Mouse (Mus musculus) heart, embryonic 15.5 days (tissue): ENCODE measurements around the gene Olfr198. TPM values are rescaled to one million over a fixed set of nuclear protein-coding genes. Genes with fewer than 3 reads are reported as not detected.
"Not testable (repeated sequence)": the region's sequence is repeated elsewhere in the genome, so short reads cannot be mapped to it uniquely, and the experiment has no call there.

Experiments used
- ATAC-seq: fragments of 200-750 bp; cut with Nextera tagmentation; replicated peaks from 2 replicates; pipeline ENCODE4 v1.8.0; 2017; ENCODE audit warnings: low read depth, moderate TSS enrichment; ENCODE audit not compliant: insufficient number of reproducible peaks, insufficient read depth, low FRiP score
- H3K27ac ChIP-seq: fragments of 300-500 bp; sonication (generic); 2 replicates; pipeline ENCODE4 v1.5.1; 2015; ENCODE audit warnings: mild to moderate bottlenecking, inconsistent platforms
- H3K27me3 ChIP-seq: fragments of 300-500 bp; sonication (generic); 2 replicates; pipeline ENCODE4 v1.6.1; 2015; ENCODE audit warnings: inconsistent platforms
- H3K36me3 ChIP-seq: fragments of 300-500 bp; sonication (generic); 2 replicates; pipeline ENCODE4 v1.6.1; 2015; ENCODE audit warnings: mild to moderate bottlenecking, inconsistent platforms
- H3K4me1 ChIP-seq: fragments of 300-500 bp; sonication (generic); replicated peaks from 2 replicates; pipeline ENCODE4 v1.6.1; 2015; ENCODE audit warnings: inconsistent platforms
- H3K4me2 ChIP-seq: fragments of 300-500 bp; sonication (generic); 2 replicates; pipeline ENCODE4 v1.6.1; 2015; ENCODE audit warnings: inconsistent platforms, mild to moderate bottlenecking, moderate library complexity
- H3K4me3 ChIP-seq: fragments of 300-500 bp; sonication (generic); 2 replicates; pipeline ENCODE4 v1.5.1; 2015; ENCODE audit warnings: mild to moderate bottlenecking, inconsistent platforms
- H3K9ac ChIP-seq: fragments of 300-500 bp; sonication (generic); 2 replicates; pipeline ENCODE4 v1.6.1; 2015; ENCODE audit warnings: mild to moderate bottlenecking, inconsistent platforms
- H3K9me3 ChIP-seq: fragments of 300-500 bp; sonication (generic); replicated peaks from 2 replicates; pipeline ENCODE4 v1.6.1; 2016; ENCODE audit warnings: inconsistent platforms
- WGBS: fragments of 180-500 bp; shearing (Covaris S2); methylation state at CpG from one replicate; pipeline ENCODE4 v1.1.7; 2015; ENCODE audit warnings: mixed read lengths; 5-methylcytosine and 5-hydroxymethylcytosine counted together
- polyA plus RNA-seq: library from polyadenylated mRNA; unstranded; fragments of >200 nt; fragmentation: Nextera tagmentation; extraction: Ambion mirVana; gene quantifications from 2 replicates; pipeline ENCODE4 v1.2.1, GENCODE M21; 2015

Olfr198 gene
- polyA plus RNA-seq, result not detected in 2 replicates

- not testable (repeated sequence) for H3K4me2 ChIP-seq
Observed at GRCm38 (mm10) chr16:59203433-59203832, at the start of gene Olfr198. Olfr198 (minus strand) TSS chr16:59203533.

GRCm38 (mm10) chr16:59249684-59250083 lies 46.4 kb upstream of the Olfr198 start:
- H3K27ac ChIP-seq, result no peak overlapping the region
- no peak for ATAC-seq
- H3K27me3 ChIP-seq, result no peaks in the 10 kb centered on the region
- no peaks in the 10 kb centered on the region for H3K9me3 ChIP-seq
- WGBS, result 79% methylated on average over 17 of the region's 17 CpGs
- no peak overlapping the region for H3K4me2 ChIP-seq
- H3K4me3 ChIP-seq, result no peak overlapping the region
- H3K4me1 ChIP-seq, result no peaks in the 10 kb centered on the region
- no peak overlapping the region for H3K9ac ChIP-seq
- H3K36me3 ChIP-seq, result no peaks in the 10 kb centered on the region

More at GRCm38 (mm10) chr16:59203433-59203832, at the start of gene Olfr198:
- 39% methylated on average over 1 of the region's 1 CpGs for WGBS
- not testable (repeated sequence) for H3K36me3 ChIP-seq, H3K27me3 ChIP-seq, H3K4me3 ChIP-seq, ATAC-seq, H3K4me1 ChIP-seq, H3K27ac ChIP-seq, H3K9ac ChIP-seq, H3K9me3 ChIP-seq

GRCm38 (mm10) chr16:59219667-59220066 lies 16.3 kb upstream of the Olfr198 start, which contains the start of gene Olfr199:
Olfr199 (minus strand) TSS chr16:59219767.
- not testable (repeated sequence) for ATAC-seq, H3K27me3 ChIP-seq, H3K4me2 ChIP-seq, H3K36me3 ChIP-seq, H3K27ac ChIP-seq, H3K9me3 ChIP-seq, H3K4me1 ChIP-seq, H3K9ac ChIP-seq, H3K4me3 ChIP-seq
- WGBS, result 80% methylated on average over 1 of the region's 1 CpGs

- not testable (repeated sequence) for H3K27me3 ChIP-seq, H3K9ac ChIP-seq, H3K4me3 ChIP-seq, ATAC-seq, H3K4me1 ChIP-seq, H3K27ac ChIP-seq, H3K4me2 ChIP-seq, H3K36me3 ChIP-seq, H3K9me3 ChIP-seq
- WGBS, result 74% methylated on average over 3 of the region's 3 CpGs
Observed at GRCm38 (mm10) chr16:59217861-59218260, 14.5 kb upstream of the Olfr198 start.

- 59% methylated on average over 3 of the region's 3 CpGs for WGBS
- H3K36me3 ChIP-seq, result no peaks in the 10 kb centered on the region
- no peak within 1 kb of the TSS for H3K4me3 ChIP-seq
- no peak within 1 kb of the TSS for H3K9ac ChIP-seq
- no peaks in the 10 kb centered on the region for H3K4me1 ChIP-seq
- no peak for ATAC-seq
- no peaks in the 10 kb centered on the region for H3K9me3 ChIP-seq
- no peak within 1 kb of the TSS for H3K27ac ChIP-seq
- no peak within 1 kb of the TSS for H3K4me2 ChIP-seq
- no peaks in the 10 kb centered on the region for H3K27me3 ChIP-seq
Observed at GRCm38 (mm10) chr16:59170354-59170753, 33.0 kb downstream of the Olfr198 start, which contains the start of gene Olfr196. Olfr196 (minus strand) TSS chr16:59170454.

DNA sequence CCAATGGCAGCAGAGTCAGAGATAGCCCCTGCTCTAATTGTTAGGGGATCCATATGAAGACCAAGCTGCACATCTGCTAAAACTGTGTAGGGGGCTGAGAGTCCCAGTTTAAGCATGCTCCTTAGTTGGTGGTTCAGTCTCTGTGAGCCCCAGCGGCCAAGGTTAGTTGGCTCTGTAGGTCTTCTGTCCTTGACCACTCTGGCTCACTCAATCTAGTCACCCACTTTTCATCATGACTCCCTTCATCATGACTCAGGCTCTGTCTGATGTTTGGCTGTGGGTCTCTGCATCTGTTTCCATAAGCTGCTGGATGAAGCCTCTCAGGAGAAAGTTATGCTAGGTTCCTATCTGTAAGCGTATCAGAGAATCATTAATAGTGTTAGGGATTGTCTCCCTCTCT lies 51.3 kb downstream of the Olfr198 start:
- no peaks in the 10 kb centered on the region for H3K4me1 ChIP-seq
- H3K4me2 ChIP-seq, result no peak overlapping the region
- no peak for ATAC-seq
- H3K9me3 ChIP-seq, result no peaks in the 10 kb centered on the region
- no peaks in the 10 kb centered on the region for H3K27me3 ChIP-seq
- no peak overlapping the region for H3K27ac ChIP-seq
- H3K4me3 ChIP-seq, result no peak overlapping the region
- no peaks in the 10 kb centered on the region for H3K36me3 ChIP-seq
- H3K9ac ChIP-seq, result no peak overlapping the region
- 81% methylated on average over 2 of the region's 2 CpGs for WGBS

Other genes with a start within 250 kb of the Olfr198 start
- gene Olfr183, start 208.2 kb downstream of the Olfr198 start, polyA plus RNA-seq, result not detected in 2 replicates
- gene Olfr186, start 173.2 kb downstream of the Olfr198 start, polyA plus RNA-seq, result not detected in 2 replicates
- not detected in 2 replicates for gene Olfr187, start 163.8 kb downstream of the Olfr198 start, polyA plus RNA-seq
- gene Olfr190, start 125.5 kb downstream of the Olfr198 start, polyA plus RNA-seq, result not detected in 2 replicates
- gene Olfr191, start 113.7 kb downstream of the Olfr198 start, polyA plus RNA-seq, result not detected in 2 replicates
- gene Olfr193, start 91.7 kb downstream of the Olfr198 start, polyA plus RNA-seq, result not detected in 2 replicates
- gene Olfr194, start 82.5 kb downstream of the Olfr198 start, polyA plus RNA-seq, result not detected in 2 replicates
- gene Olfr195, start 56.5 kb downstream of the Olfr198 start, polyA plus RNA-seq, result not detected in 2 replicates
- not detected in 2 replicates for gene Olfr196, start 33.1 kb downstream of the Olfr198 start, polyA plus RNA-seq
- not detected in 2 replicates for gene Olfr199, start 16.2 kb upstream of the Olfr198 start, polyA plus RNA-seq
- gene Olfr201, start 69.1 kb upstream of the Olfr198 start, polyA plus RNA-seq, result not detected in 2 replicates
- not detected in 2 replicates for gene Olfr202, start 83.3 kb upstream of the Olfr198 start, polyA plus RNA-seq
- not detected in 2 replicates for gene Olfr203, start 95.3 kb upstream of the Olfr198 start, polyA plus RNA-seq
- not detected in 2 replicates for gene Olfr204, start 114.7 kb upstream of the Olfr198 start, polyA plus RNA-seq
- not detected in 2 replicates for gene Olfr205, start 127.6 kb upstream of the Olfr198 start, polyA plus RNA-seq
- gene Olfr206, start 145.7 kb upstream of the Olfr198 start, polyA plus RNA-seq, result not detected in 2 replicates
- not detected in 2 replicates for gene Olfr209, start 160.5 kb upstream of the Olfr198 start, polyA plus RNA-seq
- not detected in 2 replicates for gene Gabrr3, start 203.8 kb upstream of the Olfr198 start, polyA plus RNA-seq